In the genomic region with DNA sequence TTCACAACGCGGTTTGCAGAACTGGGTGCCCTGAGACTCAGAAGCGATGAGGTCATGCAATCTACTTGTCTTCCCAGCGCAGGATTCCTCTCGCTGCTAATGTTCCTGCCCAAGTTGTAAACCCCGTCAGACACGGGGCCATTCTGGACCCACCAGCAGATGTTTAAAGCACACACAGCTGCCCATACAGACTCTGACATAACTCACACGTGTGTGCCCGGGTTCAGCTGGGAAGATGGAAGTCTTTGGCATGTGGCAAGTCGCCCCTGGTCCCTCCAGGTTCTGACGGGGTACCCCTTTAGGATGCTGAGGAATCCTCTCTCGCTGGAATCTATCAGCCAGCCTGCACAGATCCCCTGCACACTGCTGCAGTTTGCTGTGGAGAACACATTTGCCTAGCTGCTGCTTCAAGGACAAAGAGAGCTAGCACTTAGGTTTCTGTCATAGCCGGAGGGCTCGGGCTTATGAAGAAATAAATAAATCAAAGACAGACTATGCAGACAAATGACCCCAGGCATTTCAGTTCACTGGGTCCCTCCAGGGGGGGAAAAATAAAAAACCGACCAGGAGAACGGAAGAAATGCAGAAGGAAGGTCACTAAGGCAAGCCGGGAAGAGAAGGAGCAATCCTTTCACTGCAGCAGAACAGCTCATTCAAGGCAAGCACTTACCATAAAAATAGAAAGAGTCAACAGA, we compare ENCODE assay signal across 8 mouse cellular contexts.
A peak's percentile ranks its signal among the peaks of the same experiment; 100 is the strongest.
DNase-seq lines count a peak whose midpoint lies in the region; ATAC-seq lines count a peak whose summit lies in the region.

No protein-coding gene starts in this region.

- no peak for ATAC-seq in embryonic facial prominence, embryonic 12.5 days (ENCODE audit: insufficient number of reproducible peaks, insufficient read depth, low FRiP score, low TSS enrichment)
- ATAC-seq in intestine, embryonic 15.5 days, result peak; percentile 59; the same call in 1 of the 2 replicates
- ATAC-seq in midbrain, embryonic 11.5 days (ENCODE audit: low FRiP score), result peak; percentile 65

- peak; percentile 43 for DNase-seq in layer of hippocampus, adult 11-12 months (ENCODE audit: low spot score)
- no peak for DNase-seq in layer of hippocampus, adult 9-10 months (ENCODE audit: low spot score)
- DNase-seq in midbrain, embryonic 11.5 days (ENCODE audit: low spot score, missing footprints), result peak; percentile 96
- DNase-seq in testis, postnatal 10 days (ENCODE audit: low spot score), result peak; percentile 45
- DNase-seq in urinary bladder, adult 18-20 months (ENCODE audit: low spot score in 2 of 2), result no peak
- no peak for DNase-seq in adrenal gland, adult 18-20 months (ENCODE audit: low spot score in 2 of 2)

- no peaks in the 10 kb centered on the region for H3K9me3 ChIP-seq in embryonic facial prominence, embryonic 12.5 days
- no peaks in the 10 kb centered on the region for H3K9me3 ChIP-seq in intestine, embryonic 15.5 days
- no peaks in the 10 kb centered on the region for H3K9me3 ChIP-seq in midbrain, embryonic 11.5 days (ENCODE audit: control insufficient read depth, low read length)

- H3K27me3 ChIP-seq in embryonic facial prominence, embryonic 12.5 days, result peaks cover 6% of the 10 kb centered on the region; the same call in 1 of the 2 replicates
- H3K27me3 ChIP-seq in intestine, embryonic 15.5 days (replicated peaks), result 0 out of 2 replicates have a peak, but pooled peaks cover 6% of the 10 kb centered on the region
- no peaks in the 10 kb centered on the region for H3K27me3 ChIP-seq in midbrain, embryonic 11.5 days (ENCODE audit: control insufficient read depth, insufficient read depth, low read length)

- WGBS in embryonic facial prominence, embryonic 12.5 days, result 2% methylated on average over 17 of the region's 17 CpGs
- WGBS in intestine, embryonic 15.5 days, result 3% methylated on average over 17 of the region's 17 CpGs
- WGBS in midbrain, embryonic 11.5 days, result 3% methylated on average over 17 of the region's 17 CpGs

- peaks cover 15% of the 10 kb centered on the region for H3K4me1 ChIP-seq in embryonic facial prominence, embryonic 12.5 days
- H3K4me1 ChIP-seq in intestine, embryonic 15.5 days (replicated peaks), result peaks cover 11% of the 10 kb centered on the region; the same call in 1 of the 2 replicates
- H3K4me1 ChIP-seq in midbrain, embryonic 11.5 days (ENCODE audit: control insufficient read depth, insufficient read depth, low read length), result peaks cover 2% of the 10 kb centered on the region; the same call in 1 of the 2 replicates

- peak overlapping the region; percentile 19; the same call in 1 of the 2 replicates for H3K27ac ChIP-seq in embryonic facial prominence, embryonic 12.5 days
- no peak overlapping the region for H3K27ac ChIP-seq in intestine, embryonic 15.5 days
- no peak overlapping the region for H3K27ac ChIP-seq in midbrain, embryonic 11.5 days (ENCODE audit: low read depth, low read length)

- peak overlapping the region; percentile 29 for H3K9ac ChIP-seq in embryonic facial prominence, embryonic 12.5 days
- peak overlapping the region; percentile 8; the same call in 1 of the 2 replicates for H3K9ac ChIP-seq in intestine, embryonic 15.5 days
- H3K9ac ChIP-seq in midbrain, embryonic 11.5 days (ENCODE audit: low read length), result peak overlapping the region; percentile 70

- H3K4me2 ChIP-seq in embryonic facial prominence, embryonic 12.5 days (replicated peaks), result peak overlapping the region; percentile 73
- H3K4me2 ChIP-seq in intestine, embryonic 15.5 days (replicated peaks), result peak overlapping the region; percentile 66
- H3K4me2 ChIP-seq in midbrain, embryonic 11.5 days, result peak overlapping the region; percentile 54

- peak overlapping the region; percentile 38 for H3K4me3 ChIP-seq in embryonic facial prominence, embryonic 12.5 days
- H3K4me3 ChIP-seq in intestine, embryonic 15.5 days (replicated peaks), result peak overlapping the region; percentile 24
- H3K4me3 ChIP-seq in midbrain, embryonic 11.5 days (ENCODE audit: low read depth, low read length), result peak overlapping the region; percentile 41

- no peaks in the 10 kb centered on the region for H3K36me3 ChIP-seq in embryonic facial prominence, embryonic 12.5 days
- no peaks in the 10 kb centered on the region for H3K36me3 ChIP-seq in intestine, embryonic 15.5 days
- H3K36me3 ChIP-seq in midbrain, embryonic 11.5 days (ENCODE audit: control insufficient read depth, insufficient read depth, low read length), result no peaks in the 10 kb centered on the region

Comparison
In these comparisons a context has a peak if more than half of its experiments do, and no peak if none do; other contexts are left out.
1. DNase-seq: peak in layer of hippocampus, adult 11-12 months (single experiment), midbrain, embryonic 11.5 days (single experiment) and testis, postnatal 10 days (single experiment); none in layer of hippocampus, adult 9-10 months (single experiment), urinary bladder, adult 18-20 months (0 of 2) and adrenal gland, adult 18-20 months (0 of 2).
2. H3K9ac ChIP-seq: peak in every context shown above with its lines; median percentile 70 in midbrain, embryonic 11.5 days; 29 in embryonic facial prominence, embryonic 12.5 days; 8 in intestine, embryonic 15.5 days.
3. Peak in every context shown above with its lines, with median percentiles within 50 percentile points of each other: H3K4me2 ChIP-seq and H3K4me3 ChIP-seq.